Mouse (Mus musculus) layer of hippocampus, postnatal 25 days (tissue): ENCODE results near the gene Fndc9. TPM values are rescaled to one million over a fixed set of nuclear protein-coding genes. Genes with fewer than 3 reads are reported as not detected.
A peak's percentile ranks its signal among the peaks of the same experiment; 100 is the strongest.

ENCODE experiments used
- DNase-seq, 2 experiments: peaks; one replicate each; pipeline ENCODE4 v3.0.0; 2022; ENCODE audit warnings: mixed read lengths in 2 of 2, low spot score in 1 of 2; ENCODE audit errors: extremely low spot score in 1 of 2
- total RNA-seq, 2 experiments: library from RNA; stranded (reverse); gene quantifications; 2 replicates each; pipeline ENCODE4 v1.2.3; 2021

Fndc9 gene
- total RNA-seq, 2 experiments from 2014 or later, result 0.71 to 0.77 TPM

GRCm38 (mm10) chr11:46273969-46274368 lies 38.6 kb downstream of the Fndc9 start:
- no peak for DNase-seq

- DNase-seq, result peak; percentile 55 to 85
Observed at GRCm38 (mm10) chr11:46275302-46275701, 40.0 kb downstream of the Fndc9 start.

- no peak for DNase-seq
Observed at GRCm38 (mm10) chr11:46276168-46276567, 40.8 kb downstream of the Fndc9 start.

GRCm38 (mm10) chr11:46276778-46277177 lies 41.4 kb downstream of the Fndc9 start:
- DNase-seq, result peak in 1 of 2 experiments; percentile 53

GRCm38 (mm10) chr11:46278140-46278539 lies 42.8 kb downstream of the Fndc9 start:
- no peak for DNase-seq

GRCm38 (mm10) chr11:46278709-46279108 lies 43.4 kb downstream of the Fndc9 start:
- DNase-seq, result no peak

GRCm38 (mm10) chr11:46282612-46283011 lies 47.3 kb downstream of the Fndc9 start:
- DNase-seq, result no peak

GRCm38 (mm10) chr11:46283800-46284199 lies 48.5 kb downstream of the Fndc9 start:
- no peak for DNase-seq

- DNase-seq, result no peak
Observed at GRCm38 (mm10) chr11:46286803-46287202, 51.5 kb downstream of the Fndc9 start.

- DNase-seq, result no peak
Observed at GRCm38 (mm10) chr11:46288091-46288490, 52.8 kb downstream of the Fndc9 start.

GRCm38 (mm10) chr11:46289022-46289421 lies 53.7 kb downstream of the Fndc9 start:
- no peak for DNase-seq

Other genes starting within 250 kb of the Fndc9 start
- gene Gm12166, start 183.2 kb upstream of the Fndc9 start, total RNA-seq, result 1 to 10 TPM; 3.4 to 4.2 TPM
- 10 to 100 TPM; 15.7 to 18.3 TPM for gene Adam19, start 179.5 kb upstream of the Fndc9 start, total RNA-seq
- 1 to 10 TPM; 3.3 to 3.7 TPM for gene Nipal4, start 69.0 kb upstream of the Fndc9 start, total RNA-seq
- 100 to 1,000 TPM; 483 to 493 TPM for gene Cyfip2, start 77.3 kb downstream of the Fndc9 start, total RNA-seq
- under 1 TPM; 0.37 to 0.42 TPM for gene Itk, start 154.0 kb downstream of the Fndc9 start, total RNA-seq
- not detected for gene Fam71b, start 161.0 kb downstream of the Fndc9 start, total RNA-seq
- gene Med7, start 201.4 kb downstream of the Fndc9 start, total RNA-seq, result 10 to 100 TPM; 32.7 to 34.8 TPM
- 1 to 10 TPM; 2.3 to 2.7 TPM for gene Havcr2, start 219.4 kb downstream of the Fndc9 start, total RNA-seq